In genomic region chr16:70239432-70239941, GRCm38 (mm10) we compare ENCODE assay signal across 12 mouse cellular contexts.
A peak's percentile ranks its signal among the peaks of the same experiment; 100 is the strongest.
DNase-seq lines count a peak whose midpoint lies in the region; ATAC-seq lines count a peak whose summit lies in the region.
"Had no signal": no experiment of that assay in that cellular context is flagged by ENCODE, and none has a peak within 500 bp of the region (broad histone marks: within the 10 kb centered on the region; RNA-seq: fewer than 3 reads in every experiment).

No protein-coding gene starts in this region.

- no peaks in the 10 kb centered on the region for H3K27me3 ChIP-seq in hindbrain, embryonic 13.5 days
- H3K27me3 ChIP-seq in hindbrain, embryonic 11.5 days (ENCODE audit: control insufficient read depth, insufficient read depth, low read length) = no peaks in the 10 kb centered on the region
- no peaks in the 10 kb centered on the region for H3K27me3 ChIP-seq in hindbrain, embryonic 14.5 days (ENCODE audit: control insufficient read depth, insufficient read depth, low read length)

- no peak; the same call in 1 of the 2 replicates for ATAC-seq in hindbrain, embryonic 13.5 days (ENCODE audit: low FRiP score)
- ATAC-seq in hindbrain, embryonic 11.5 days (ENCODE audit: low FRiP score) = no peak; the same call in 1 of the 2 replicates
- no peak for ATAC-seq in hindbrain, embryonic 14.5 days (ENCODE audit: low FRiP score)

- no peak overlapping the region; the same call in 1 of the 2 replicates for H3K9ac ChIP-seq in hindbrain, embryonic 13.5 days
- H3K9ac ChIP-seq in hindbrain, embryonic 11.5 days (ENCODE audit: low read depth, low read length) = no peak overlapping the region
- H3K9ac ChIP-seq in hindbrain, embryonic 14.5 days = no peak overlapping the region

- H3K4me3 ChIP-seq in hindbrain, embryonic 13.5 days = no peak overlapping the region
- no peak overlapping the region for H3K4me3 ChIP-seq in hindbrain, embryonic 11.5 days (ENCODE audit: low read depth, low read length)
- H3K4me3 ChIP-seq in hindbrain, embryonic 14.5 days (replicated peaks; ENCODE audit: low read length) = no peak overlapping the region

- H3K4me1 ChIP-seq in hindbrain, embryonic 13.5 days (replicated peaks) = peaks cover 8% of the 10 kb centered on the region
- H3K4me1 ChIP-seq in hindbrain, embryonic 11.5 days (replicated peaks; ENCODE audit: control insufficient read depth, insufficient read depth, low read length) = no peaks in the 10 kb centered on the region
- H3K4me1 ChIP-seq in hindbrain, embryonic 14.5 days (replicated peaks; ENCODE audit: control insufficient read depth, insufficient read depth, low read length) = 0 out of 2 replicates have a peak, but pooled peaks cover 6% of the 10 kb centered on the region

- 24% methylated on average over 7 of the region's 7 CpGs for WGBS in hindbrain, embryonic 13.5 days
- WGBS in hindbrain, embryonic 11.5 days = 20% methylated on average over 7 of the region's 7 CpGs
- WGBS in hindbrain, embryonic 14.5 days = 23% methylated on average over 7 of the region's 7 CpGs

- DNase-seq in hindbrain, embryonic 11.5 days (ENCODE audit: low spot score) = no peak
- no peak for DNase-seq in hindbrain, embryonic 14.5 days (ENCODE audit: low spot score)
- peak; percentile 56 for DNase-seq in mesoderm, embryonic 11.5 days (ENCODE audit: low read depth, low spot score)
- DNase-seq in retina, postnatal 1 day = peak; percentile 53
- no peak for DNase-seq in gastrocnemius, postnatal 4 days (ENCODE audit: low spot score in 2 of 2)
- DNase-seq in urinary bladder, adult 2 months (ENCODE audit: low spot score) = no peak
- no peak for DNase-seq in lung, postnatal 36 days
- DNase-seq: adrenal gland, postnatal 14 days; gastrocnemius, postnatal 14 days; heart, postnatal 10 days; lung, postnatal 10 days had no signal

- H3K27ac ChIP-seq in hindbrain, embryonic 13.5 days = peak overlapping the region; percentile 40; the same call in 1 of the 2 replicates
- H3K27ac ChIP-seq in hindbrain, embryonic 11.5 days (ENCODE audit: low read depth, low read length) = no peak overlapping the region
- H3K27ac ChIP-seq in hindbrain, embryonic 14.5 days = peak overlapping the region; percentile 44

- H3K4me2 ChIP-seq in hindbrain, embryonic 13.5 days = no peak overlapping the region
- H3K4me2 ChIP-seq in hindbrain, embryonic 11.5 days (replicated peaks; ENCODE audit: low read depth, low read length) = no peak overlapping the region
- no peak overlapping the region for H3K4me2 ChIP-seq in hindbrain, embryonic 14.5 days (replicated peaks)

- no peaks in the 10 kb centered on the region for H3K36me3 ChIP-seq in hindbrain, embryonic 13.5 days
- H3K36me3 ChIP-seq in hindbrain, embryonic 11.5 days (ENCODE audit: control insufficient read depth, insufficient read depth, low read length) = no peaks in the 10 kb centered on the region
- no peaks in the 10 kb centered on the region for H3K36me3 ChIP-seq in hindbrain, embryonic 14.5 days (replicated peaks; ENCODE audit: control insufficient read depth, insufficient read depth)

- no peaks in the 10 kb centered on the region for H3K9me3 ChIP-seq in hindbrain, embryonic 13.5 days
- no peaks in the 10 kb centered on the region for H3K9me3 ChIP-seq in hindbrain, embryonic 11.5 days (ENCODE audit: control insufficient read depth, low read length)
- H3K9me3 ChIP-seq in hindbrain, embryonic 14.5 days (ENCODE audit: control insufficient read depth, low read length) = no peaks in the 10 kb centered on the region

Comparison
In these comparisons a context has a peak if more than half of its experiments do, and no peak if none do; other contexts are left out.
1. DNase-seq: peak in mesoderm, embryonic 11.5 days (single experiment) and retina, postnatal 1 day (single experiment); none in hindbrain, embryonic 11.5 days (single experiment), hindbrain, embryonic 14.5 days (single experiment), gastrocnemius, postnatal 4 days (0 of 2), urinary bladder, adult 2 months (single experiment) and lung, postnatal 36 days (single experiment).